Mouse (Mus musculus) myocyte (in vitro differentiated cells): ENCODE results near the gene 0610040J01Rik.

Source experiments
- E2F4 ChIP-seq: IDR thresholded peaks from one replicate; pipeline ENCODE4 v1.6.1; 2011; ENCODE audit warnings: mild to moderate bottlenecking, control low read depth, moderate library complexity; ENCODE audit not compliant: insufficient read depth
- MYOD1 ChIP-seq, 3 experiments: IDR thresholded peaks; one replicate each; pipeline ENCODE4 v1.6.1; 2011; ENCODE audit warnings: control low read depth in 2 of 3, low read depth in 2 of 3, mild to moderate bottlenecking in 2 of 3, moderate library complexity in 1 of 3; ENCODE audit not compliant: insufficient read length in 2 of 3, control insufficient read depth in 1 of 3
- POLR2A ChIP-seq: IDR thresholded peaks from one replicate; pipeline ENCODE4 v1.6.1; 2011; ENCODE audit warnings: low read depth, mild to moderate bottlenecking, control low read depth, moderate library complexity; ENCODE audit not compliant: insufficient read length

- no peak for TF ChIP-seq E2F4
- TF ChIP-seq MYOD1 (IDR thresholded peaks at IDR 0.05; ENCODE audit: control insufficient read depth in 1 of 3, insufficient read length in 2 of 3, low read depth in 2 of 3): no peak
- no peak for TF ChIP-seq POLR2A
These were observed 38.6 kb upstream of the 0610040J01Rik start for GRCm38 (mm10) chr5:63773603-63774002.
